Mouse (Mus musculus): ENCODE data around the gene Trpv5. TPM values are rescaled to one million over a fixed set of nuclear protein-coding genes. Genes with fewer than 3 reads are reported as not detected.

The Trpv5 gene
- total RNA-seq, 2 experiments from 2014 or later = not detected

GRCm38 (mm10) chr6:41640449-41640848 lies 40.1 kb downstream of the Trpv5 start:
- no peak for DNase-seq

GRCm38 (mm10) chr6:41637927-41638506 lies 42.6 kb downstream of the Trpv5 start:
- no peak for DNase-seq

- no peak for DNase-seq
Measured at GRCm38 (mm10) chr6:41637393-41637792, 43.2 kb downstream of the Trpv5 start.

- no peak for DNase-seq
Measured at GRCm38 (mm10) chr6:41636178-41636577, 44.4 kb downstream of the Trpv5 start, which contains the start of gene Trpv6. Gene Trpv6, minus strand, starts transcription at chr6:41636405.

GRCm38 (mm10) chr6:41635211-41635610 lies 45.4 kb downstream of the Trpv5 start:
- DNase-seq = no peak

GRCm38 (mm10) chr6:41631549-41631948 lies 49.0 kb downstream of the Trpv5 start:
- no peak for DNase-seq

DNA sequence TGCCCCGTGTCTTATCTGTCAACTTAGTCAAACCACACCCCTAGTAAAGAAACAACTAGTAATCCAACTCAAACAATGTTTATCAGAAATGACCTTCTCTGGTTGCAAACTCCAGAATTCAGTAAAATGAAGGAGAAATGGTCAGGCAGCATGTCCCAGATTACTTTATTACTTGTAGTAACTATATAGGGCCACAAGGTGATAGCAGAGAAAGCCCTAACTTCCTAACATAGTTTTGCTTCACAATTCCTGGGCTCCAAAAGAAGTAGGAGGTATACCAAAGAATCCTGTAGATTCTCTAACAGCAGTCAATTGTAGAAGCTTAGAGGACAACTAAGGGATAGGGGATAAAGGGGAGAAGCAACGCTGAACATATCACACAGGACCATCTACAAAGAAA lies 49.8 kb downstream of the Trpv5 start:
- no peak for DNase-seq

GRCm38 (mm10) chr6:41628180-41628579 lies 52.4 kb downstream of the Trpv5 start:
- no peak for DNase-seq

DNA sequence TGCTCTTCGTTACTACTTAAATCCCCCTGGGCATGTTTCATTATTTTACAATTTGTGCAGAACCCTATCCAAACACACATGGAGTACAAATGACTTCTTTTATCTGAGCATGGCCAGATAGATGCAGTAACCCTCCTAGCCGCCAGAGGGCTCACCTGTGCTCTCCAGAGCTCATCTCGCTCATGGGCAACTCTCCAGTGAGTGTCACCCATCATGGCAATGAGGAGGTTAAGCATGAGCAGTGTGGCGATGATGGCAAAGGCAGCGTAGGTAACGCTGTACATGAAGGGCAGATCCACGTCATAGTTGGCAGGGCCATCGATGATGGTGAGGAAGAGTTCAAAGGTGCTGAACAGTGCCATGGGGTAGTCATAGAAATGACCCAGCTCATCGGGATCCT lies 57.9 kb downstream of the Trpv5 start:
- DNase-seq = no peak

DNA sequence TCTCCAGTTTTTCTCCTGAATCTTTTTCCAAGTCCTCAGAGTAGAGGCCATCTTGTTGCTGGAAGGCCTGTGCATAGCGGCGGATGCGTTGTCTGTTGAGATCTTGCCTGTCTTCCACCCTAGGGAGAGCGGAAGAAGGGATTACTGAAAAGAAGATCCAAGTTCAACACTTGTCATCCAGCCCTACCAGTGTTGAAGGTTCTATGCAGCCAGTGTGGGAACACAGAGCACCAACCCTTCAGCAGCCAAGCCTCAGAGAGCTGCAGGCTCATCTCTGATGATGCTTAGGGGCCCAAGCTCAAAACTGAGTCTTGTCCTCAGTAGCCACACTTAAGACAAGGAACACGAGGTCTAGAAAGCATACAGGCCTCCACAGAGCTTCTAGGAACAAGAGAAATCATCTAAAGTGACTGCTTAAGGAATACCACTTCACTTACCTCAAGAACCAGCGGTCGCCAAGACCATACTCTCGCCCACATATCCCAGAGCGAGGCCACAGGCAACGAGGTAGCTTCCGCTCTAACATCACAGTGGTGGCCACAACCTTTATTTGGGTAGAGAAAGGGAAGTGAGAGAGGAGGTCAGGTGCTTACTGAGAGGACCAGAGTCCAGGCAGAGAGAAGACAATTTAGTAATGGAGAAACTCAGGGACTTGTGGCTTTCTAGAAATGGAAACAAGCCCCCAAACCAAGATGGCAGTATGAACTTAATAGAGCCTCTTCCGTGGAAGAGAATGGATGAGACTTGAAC lies 59.2 kb downstream of the Trpv5 start:
- DNase-seq = no peak

DNA sequence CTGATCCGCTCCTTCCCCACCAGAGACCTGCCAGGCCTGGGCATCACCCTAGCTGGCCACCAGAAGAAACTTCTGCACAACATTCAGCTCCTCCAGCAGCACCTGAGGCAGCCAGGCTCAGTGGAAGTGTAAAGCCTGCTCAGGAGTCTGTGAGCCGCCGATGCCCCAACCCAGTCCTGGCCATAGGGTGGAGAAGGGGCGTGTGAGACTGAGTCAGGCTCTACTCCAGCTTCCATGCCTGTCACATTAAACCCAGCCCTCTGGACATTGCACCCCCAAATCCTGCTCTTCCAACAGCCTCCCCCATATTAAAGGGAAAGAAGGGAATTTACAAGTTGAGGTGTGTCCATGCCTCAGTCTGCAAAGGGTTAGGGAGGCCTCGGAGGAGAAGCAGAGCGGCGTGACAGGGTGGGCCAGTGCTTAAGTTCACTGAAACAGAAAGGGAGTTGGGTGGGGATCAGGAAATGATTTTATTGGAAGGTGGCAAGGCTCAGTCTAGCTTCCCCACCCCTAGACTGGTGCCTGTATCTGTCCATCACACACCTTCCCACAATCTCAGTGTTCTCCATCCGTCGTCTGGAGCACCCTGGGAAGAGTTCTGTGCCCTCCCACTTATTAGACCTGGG lies 60.3 kb downstream of the Trpv5 start:
- DNase-seq = no peak

- DNase-seq = no peak
Measured at GRCm38 (mm10) chr6:41607637-41608036, 72.9 kb downstream of the Trpv5 start.

- peak; percentile 30 for DNase-seq
Measured at GRCm38 (mm10) chr6:41606214-41606613, 74.4 kb downstream of the Trpv5 start.

GRCm38 (mm10) chr6:41605794-41606104 lies 74.8 kb downstream of the Trpv5 start:
- DNase-seq = no peak

DNA sequence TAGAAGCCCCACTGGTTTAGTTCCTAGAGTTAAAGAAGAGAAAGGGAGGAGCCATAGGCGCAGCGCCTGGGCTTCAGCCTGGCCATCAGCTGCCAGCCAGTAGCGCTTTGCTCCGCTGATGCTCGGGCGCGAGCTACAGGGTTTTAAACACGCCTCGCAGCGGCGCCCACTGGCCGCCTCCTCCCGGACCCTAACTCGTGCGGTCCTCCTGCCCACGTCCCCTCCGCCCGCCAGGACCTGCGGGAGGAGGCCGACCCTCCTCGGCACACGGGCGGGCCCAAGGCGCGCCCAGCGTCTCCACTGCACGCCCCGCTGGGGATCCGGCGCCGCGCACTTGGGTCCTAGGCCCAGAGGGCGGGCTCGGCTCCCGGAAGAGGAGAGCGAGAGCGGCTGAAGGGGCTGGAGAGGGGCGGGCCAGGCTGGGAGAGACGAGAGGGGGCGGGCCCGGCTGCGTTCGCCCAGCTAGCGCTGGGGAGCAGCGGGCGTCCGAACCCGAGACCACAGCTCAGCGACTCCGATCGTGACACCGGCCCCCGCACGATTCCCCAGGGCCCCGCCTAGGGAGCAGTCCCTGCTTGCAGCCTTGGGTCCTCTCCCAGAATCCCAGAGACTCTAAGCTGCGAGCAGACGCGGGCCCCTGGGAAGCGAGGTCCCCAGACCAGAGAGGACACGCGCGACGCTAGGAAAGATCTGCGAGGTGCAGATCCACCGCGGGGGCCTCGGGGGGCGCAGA lies 75.3 kb downstream of the Trpv5 start, which contains the start of gene Ephb6:
TSS of gene Ephb6 (plus strand) at position 422 of the 733 bp plus-strand sequence.
- peak; percentile 69 for DNase-seq

DNA sequence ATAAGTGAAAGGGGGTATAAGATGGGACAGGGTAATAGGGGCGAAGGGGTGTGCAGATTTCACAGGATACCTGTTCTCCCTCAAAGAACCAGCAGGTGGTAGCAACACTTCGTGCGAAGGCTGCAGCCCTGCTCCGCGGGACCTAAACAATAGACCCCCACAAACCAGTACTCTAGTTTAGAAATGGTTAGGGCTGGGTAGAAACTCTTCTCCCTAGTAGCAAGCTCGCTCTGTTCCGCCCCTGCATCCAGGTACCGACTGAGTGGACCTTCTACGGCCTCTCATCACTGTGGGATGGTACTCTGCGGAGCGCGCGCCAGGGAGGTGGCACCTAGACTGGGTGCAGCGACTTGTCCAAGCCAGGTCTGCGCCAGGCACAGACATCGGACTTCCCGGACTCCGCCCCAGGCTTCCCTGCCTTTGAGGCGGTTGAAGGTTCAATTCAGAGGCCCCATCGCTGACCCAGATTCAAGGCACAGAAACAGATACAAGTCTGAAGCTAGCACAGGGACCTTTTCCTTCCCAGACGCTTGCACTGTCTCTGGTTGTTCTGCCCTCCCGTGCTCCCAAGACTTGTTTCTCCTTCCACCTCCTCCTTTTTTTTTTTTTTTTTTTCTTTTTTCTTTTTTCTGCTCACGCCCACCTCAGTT lies 76.0 kb downstream of the Trpv5 start:
- DNase-seq = no peak

Other genes with a start within 250 kb of the Trpv5 start
- not detected for gene Gm10334, start 234.6 kb downstream of the Trpv5 start, total RNA-seq (2021)
- not detected for gene Prss1, start 221.8 kb downstream of the Trpv5 start, total RNA-seq (2021)
- gene Prss2, start 159.0 kb downstream of the Trpv5 start, total RNA-seq (2021) = not detected
- gene Ephb6, start 75.3 kb downstream of the Trpv5 start, total RNA-seq (2021) = 1 to 10 TPM; 1.2 to 1.6 TPM
- not detected for gene Trpv6, start 44.4 kb downstream of the Trpv5 start, total RNA-seq (2021)
- not detected for gene Llcfc1, start 3.7 kb upstream of the Trpv5 start, total RNA-seq (2021)
- not detected for gene Kel, start 23.6 kb upstream of the Trpv5 start, total RNA-seq (2021)
- gene Olfr459, start 94.4 kb upstream of the Trpv5 start, total RNA-seq (2021) = not detected
- not detected for gene Pip, start 166.8 kb upstream of the Trpv5 start, total RNA-seq (2021)
- not detected for gene Sval2, start 172.2 kb upstream of the Trpv5 start, total RNA-seq (2021)